Mouse (Mus musculus) lung, embryonic 15.5 days (tissue): ENCODE results near the gene Rims1. TPM values are rescaled to one million over a fixed set of nuclear protein-coding genes. Genes with fewer than 3 reads are reported as not detected.

ENCODE experiments used
- ATAC-seq: fragments of 200-750 bp; cut with Nextera tagmentation; 2 replicates; pipeline ENCODE4 v1.8.0; 2017; ENCODE audit warnings: moderate number of reproducible peaks, borderline replicate concordance; ENCODE audit not compliant: low FRiP score, low TSS enrichment; ENCODE audit errors: extremely low read depth
- H3K27ac ChIP-seq: fragments of 300-500 bp; sonication (generic); 2 replicates; pipeline ENCODE4 v1.5.1; 2015; ENCODE audit warnings: moderate library complexity, mild to moderate bottlenecking, inconsistent platforms
- H3K27me3 ChIP-seq: fragments of 300-500 bp; sonication (generic); 2 replicates; pipeline ENCODE4 v1.6.1; 2015; ENCODE audit warnings: inconsistent platforms
- H3K36me3 ChIP-seq: fragments of 300-500 bp; sonication (generic); 2 replicates; pipeline ENCODE4 v1.6.1; 2015; ENCODE audit warnings: inconsistent platforms
- H3K4me1 ChIP-seq: fragments of 300-500 bp; sonication (generic); 2 replicates; pipeline ENCODE4 v1.6.1; 2015; ENCODE audit warnings: inconsistent platforms
- H3K4me2 ChIP-seq: fragments of 300-500 bp; sonication (generic); 2 replicates; pipeline ENCODE4 v1.6.1; 2015; ENCODE audit warnings: inconsistent platforms, mild to moderate bottlenecking, moderate library complexity
- H3K4me3 ChIP-seq: fragments of 300-500 bp; sonication (generic); 2 replicates; pipeline ENCODE4 v1.5.1; 2015; ENCODE audit warnings: mild to moderate bottlenecking, inconsistent platforms
- H3K9ac ChIP-seq: fragments of 300-500 bp; sonication (generic); 2 replicates; pipeline ENCODE4 v1.6.1; 2015; ENCODE audit warnings: inconsistent platforms
- H3K9me3 ChIP-seq: fragments of 300-500 bp; sonication (generic); 2 replicates; pipeline ENCODE4 v1.6.1; 2016; ENCODE audit warnings: inconsistent platforms
- WGBS: fragments of 180-500 bp; shearing (Covaris S2); methylation state at CpG from one replicate; pipeline ENCODE4 v1.1.7; 2015; 5-methylcytosine and 5-hydroxymethylcytosine counted together
- polyA plus RNA-seq: library from polyadenylated mRNA; unstranded; fragments of >200 nt; fragmentation: Nextera tagmentation; extraction: Ambion mirVana; gene quantifications from 2 replicates; pipeline ENCODE4 v1.2.1, GENCODE M21; 2015

The Rims1 gene
- polyA plus RNA-seq: 2.2 and 3.2 TPM in 2 replicates

DNA sequence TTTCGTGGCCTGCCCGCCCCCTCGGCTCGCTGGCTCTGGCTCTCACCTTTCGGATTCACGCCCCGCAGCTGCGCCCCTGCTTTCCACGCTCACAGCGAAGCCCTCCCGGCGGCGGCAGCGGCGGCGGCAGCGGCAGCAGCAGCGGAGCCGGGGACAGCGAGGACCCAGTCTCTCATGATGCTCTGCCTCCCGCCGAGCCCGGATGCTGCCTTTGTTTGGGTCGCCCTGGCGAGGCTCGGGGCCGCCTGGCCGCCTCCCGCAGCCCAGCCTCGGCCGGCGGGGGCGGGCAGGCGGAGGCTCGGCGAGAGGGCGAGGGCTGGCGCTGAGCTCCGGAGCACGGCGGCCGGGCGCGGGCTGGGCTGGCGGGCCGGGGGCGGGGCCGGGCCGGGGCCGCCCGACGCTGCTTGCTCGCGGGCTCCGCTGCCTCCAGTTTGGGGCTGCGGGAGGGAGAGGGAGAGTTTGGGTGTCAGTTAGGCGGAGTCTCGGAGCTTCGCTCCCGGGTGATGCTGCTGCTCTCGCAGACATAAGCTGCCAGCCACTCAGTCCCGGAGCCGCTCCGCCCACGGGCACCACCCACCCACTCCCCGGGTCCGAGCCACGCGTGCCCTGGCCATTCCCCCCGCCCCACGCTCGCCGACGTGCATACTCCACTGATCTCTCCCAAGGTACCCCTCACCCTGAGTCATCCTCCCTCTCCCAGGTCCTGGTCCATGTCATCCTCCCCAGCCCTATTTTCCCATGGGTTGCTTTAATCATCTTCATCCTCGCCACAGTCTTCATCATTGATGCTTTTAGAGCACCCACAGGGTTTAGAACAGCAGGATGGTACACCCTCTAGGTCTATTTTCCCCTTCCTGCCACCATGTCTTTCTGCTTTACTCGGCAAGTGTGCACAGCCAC lies at the start of gene Rims1:
Gene Rims1, minus strand, starts transcription at position 269 of the 900 bp plus-strand sequence.
- WGBS: under 1% methylated on average over 53 of the region's 76 CpGs

DNA sequence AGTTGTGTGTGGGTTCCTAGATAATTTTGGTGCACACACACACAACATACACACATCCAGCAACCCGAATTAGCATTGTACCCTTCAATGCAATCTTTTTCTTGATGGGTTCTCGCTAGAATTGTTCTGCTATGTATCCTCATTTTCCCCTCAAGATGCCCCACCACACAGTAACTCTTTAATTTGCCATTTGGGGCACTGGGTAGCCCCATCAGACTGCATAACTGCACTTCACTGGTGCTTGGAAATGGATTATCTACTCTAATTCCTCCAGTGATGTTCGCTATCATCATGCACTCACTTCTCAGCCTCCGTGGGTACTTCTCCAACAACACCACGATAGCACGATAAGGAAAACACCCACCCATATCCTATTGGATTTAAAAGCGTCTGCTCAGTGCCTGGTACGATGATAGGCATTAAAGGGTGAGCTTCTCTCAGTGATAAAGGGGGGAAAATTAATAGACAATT lies 867 bp upstream of the Rims1 start:
- Histone ChIP-seq H3K4me2 (peak overlapping the region; percentile 94), H3K9me3 (no peaks in the 10 kb centered on the region), H3K4me3 (peak overlapping the region; percentile 67), H3K27me3 (peaks cover 11% of the 10 kb centered on the region; the same call in 1 of the 2 replicates), H3K27ac (no peak overlapping the region), H3K36me3 (no peaks in the 10 kb centered on the region), H3K4me1 (peaks cover 11% of the 10 kb centered on the region), H3K9ac (no peak overlapping the region; the same call in 1 of the 2 replicates)
- 18% methylated on average over 8 of the region's 8 CpGs for WGBS
- no peak for ATAC-seq

More for the DNA sequence above, at the start of gene Rims1:
- H3K36me3 ChIP-seq: no peaks in the 10 kb centered on the region
- H3K4me3 ChIP-seq: peak within 1 kb of the TSS; percentile 67
- ATAC-seq: peak; percentile 92
- no peak within 1 kb of the TSS for H3K27ac ChIP-seq
- peak within 1 kb of the TSS; percentile 50 for H3K9ac ChIP-seq
- H3K4me1 ChIP-seq: peaks cover 11% of the 10 kb centered on the region
- H3K27me3 ChIP-seq: peaks cover 11% of the 10 kb centered on the region; the same call in 1 of the 2 replicates
- no peaks in the 10 kb centered on the region for H3K9me3 ChIP-seq
- peak within 1 kb of the TSS; percentile 94 for H3K4me2 ChIP-seq

DNA sequence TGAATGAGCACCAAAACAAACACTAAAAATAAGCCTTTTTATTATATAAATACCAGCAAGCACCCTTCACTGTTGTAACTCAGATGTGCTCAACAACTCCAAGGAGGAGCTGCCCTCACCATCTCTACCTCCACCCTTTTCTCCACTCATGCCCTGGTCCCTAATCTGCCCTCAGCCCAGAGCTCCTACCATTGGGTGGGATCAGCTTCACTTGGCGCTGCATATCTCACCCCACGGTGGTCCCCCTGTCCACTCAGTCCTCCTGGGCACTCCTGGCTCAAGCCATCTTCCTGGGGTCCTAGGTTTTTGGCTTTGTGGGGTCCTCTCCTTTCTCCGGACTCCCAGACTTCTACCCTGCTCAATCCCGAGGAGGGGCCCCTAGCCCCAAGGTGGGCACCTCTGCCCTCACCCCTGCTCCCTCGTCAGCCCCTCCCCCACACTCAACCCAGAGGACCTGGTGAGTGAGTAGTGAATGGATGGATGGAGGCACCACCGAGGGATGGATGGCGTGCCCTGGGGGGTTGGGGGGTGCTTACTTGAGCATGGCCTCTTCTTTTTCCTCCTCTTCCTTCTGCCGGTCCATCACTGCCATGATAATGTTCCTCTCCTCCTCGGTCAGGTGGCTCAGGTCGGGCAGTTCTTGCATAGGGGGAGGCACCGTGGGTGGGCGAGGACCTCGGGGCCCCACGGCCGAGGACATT lies 619 bp downstream of the Rims1 start:
- ATAC-seq: peak; percentile 56
- Histone ChIP-seq H3K4me1 (peaks cover 11% of the 10 kb centered on the region), H3K9me3 (no peaks in the 10 kb centered on the region), H3K4me3 (peak overlapping the region; percentile 67), H3K36me3 (no peaks in the 10 kb centered on the region), H3K9ac (peak overlapping the region; percentile 50), H3K27ac (no peak overlapping the region), H3K4me2 (peak overlapping the region; percentile 94), H3K27me3 (peaks cover 11% of the 10 kb centered on the region; the same call in 1 of the 2 replicates)
- 6% methylated on average over 15 of the region's 15 CpGs for WGBS

DNA sequence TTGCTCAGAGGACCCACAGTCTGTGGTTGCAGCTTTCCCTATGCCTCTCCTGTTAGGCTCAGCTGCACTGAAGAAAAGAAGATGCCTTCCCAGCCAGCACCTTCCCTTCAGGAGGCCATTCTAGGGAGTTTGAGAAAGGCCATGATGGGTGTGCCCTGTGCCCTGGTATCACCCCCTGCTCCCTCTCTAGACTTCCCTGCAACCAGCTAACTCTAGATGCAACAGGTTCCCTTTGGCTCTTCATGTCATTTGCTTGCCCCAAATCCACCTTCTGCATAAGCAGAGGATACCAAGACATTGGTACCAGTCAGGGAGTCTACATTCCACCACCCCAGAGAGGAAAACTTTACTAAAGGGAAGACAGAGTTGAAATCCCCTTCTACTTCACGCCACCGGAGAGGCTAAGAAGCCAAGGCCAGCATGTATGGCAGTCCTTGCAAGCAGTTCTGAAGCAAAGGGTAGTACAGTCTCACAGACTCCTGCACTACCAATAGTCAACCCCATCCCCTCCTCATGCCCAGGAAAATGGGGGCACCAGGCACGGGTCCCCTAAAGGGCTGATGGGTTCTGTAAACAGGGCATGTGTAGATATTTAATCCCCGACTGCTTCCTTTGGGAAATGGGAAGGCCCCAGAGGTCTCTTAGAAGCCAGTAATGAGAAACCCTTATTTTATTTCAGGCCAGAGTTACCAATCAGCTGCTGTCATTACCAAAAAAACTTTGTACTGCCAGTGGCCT lies 1.5 kb downstream of the Rims1 start:
- no peaks in the 10 kb centered on the region for H3K36me3 ChIP-seq
- H3K4me2 ChIP-seq: peak overlapping the region; percentile 94; the same call in 1 of the 2 replicates
- 68% methylated on average over 4 of the region's 4 CpGs for WGBS

DNA sequence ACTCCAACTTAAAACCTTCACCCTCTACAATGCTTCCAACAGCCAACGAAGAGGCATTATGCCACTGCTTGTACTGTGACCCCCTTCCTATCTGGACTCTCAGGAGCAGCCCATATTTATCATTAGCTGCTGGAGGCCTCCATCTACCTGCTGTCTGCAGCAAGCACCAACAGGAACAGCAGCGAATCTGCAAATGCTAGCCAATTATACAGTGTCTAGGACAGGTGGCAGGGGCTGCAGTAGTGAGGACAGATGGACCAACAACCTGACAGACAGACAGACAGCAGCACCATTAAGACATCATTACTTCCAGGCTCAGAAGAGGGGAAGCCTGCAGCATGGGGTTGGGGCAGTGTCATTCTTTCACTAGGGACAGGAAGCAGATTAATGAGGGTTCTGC lies 2.3 kb downstream of the Rims1 start:
- H3K4me1 ChIP-seq: peaks cover 11% of the 10 kb centered on the region
- WGBS: 75% methylated on average over 2 of the region's 2 CpGs
- ATAC-seq: no peak
- no peaks in the 10 kb centered on the region for H3K9me3 ChIP-seq
- H3K27me3 ChIP-seq: peaks cover 11% of the 10 kb centered on the region; the same call in 1 of the 2 replicates
- H3K9ac ChIP-seq: no peak overlapping the region
- H3K4me3 ChIP-seq: no peak overlapping the region
- H3K27ac ChIP-seq: no peak overlapping the region
- no peaks in the 10 kb centered on the region for H3K36me3 ChIP-seq
- H3K4me2 ChIP-seq: no peak overlapping the region

More for the DNA sequence above, 1.5 kb downstream of the Rims1 start:
- peaks cover 11% of the 10 kb centered on the region; the same call in 1 of the 2 replicates for H3K27me3 ChIP-seq
- no peak overlapping the region for H3K9ac ChIP-seq
- no peaks in the 10 kb centered on the region for H3K9me3 ChIP-seq
- no peak for ATAC-seq
- no peak overlapping the region for H3K27ac ChIP-seq
- H3K4me1 ChIP-seq: peaks cover 11% of the 10 kb centered on the region
- no peak overlapping the region for H3K4me3 ChIP-seq

DNA sequence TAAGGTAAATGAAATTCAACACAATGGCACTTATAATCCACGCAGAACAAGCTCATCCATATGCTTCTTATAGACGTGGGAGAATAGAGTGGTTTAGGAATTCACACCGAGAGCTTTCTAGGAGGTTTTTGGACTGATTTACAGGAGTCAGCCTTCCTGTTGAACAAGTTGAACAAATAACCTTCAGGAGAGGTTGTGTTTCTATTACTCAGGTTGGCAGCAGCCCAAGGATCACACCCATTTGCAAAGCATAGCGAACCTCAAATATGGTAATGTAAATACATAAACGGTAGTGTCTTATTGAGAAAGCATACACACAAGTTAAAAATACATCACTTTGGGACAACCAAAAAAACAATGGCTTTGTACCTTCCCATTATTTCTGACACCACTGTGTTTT lies 5.5 kb downstream of the Rims1 start:
- H3K27ac ChIP-seq: no peak overlapping the region
- no peak overlapping the region for H3K4me3 ChIP-seq
- no peaks in the 10 kb centered on the region for H3K9me3 ChIP-seq
- H3K27me3 ChIP-seq: no peaks in the 10 kb centered on the region
- H3K9ac ChIP-seq: no peak overlapping the region
- peaks cover 2% of the 10 kb centered on the region; the same call in 1 of the 2 replicates for H3K4me1 ChIP-seq
- ATAC-seq: no peak
- H3K36me3 ChIP-seq: no peaks in the 10 kb centered on the region
- no peak overlapping the region for H3K4me2 ChIP-seq
- 33% methylated on average over 5 of the region's 5 CpGs for WGBS

DNA sequence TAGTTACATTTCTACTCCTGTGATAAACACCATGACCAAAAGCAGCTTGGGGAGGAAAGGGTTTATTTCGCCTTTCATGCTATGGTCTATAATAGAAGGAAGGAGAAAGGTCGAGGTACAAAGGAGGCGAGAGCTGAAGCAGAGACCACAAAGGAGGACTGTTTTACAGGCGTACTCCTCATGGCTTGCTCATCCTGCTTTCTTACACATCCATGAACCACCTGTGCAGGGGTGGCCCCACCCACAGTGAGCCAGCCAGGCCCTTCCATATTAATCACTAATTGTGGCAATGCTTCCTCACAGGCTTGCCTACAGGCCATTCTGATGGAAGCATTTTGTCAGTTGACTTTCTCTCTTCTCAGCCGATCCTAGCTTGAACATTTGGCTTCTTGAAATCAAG lies 8.7 kb downstream of the Rims1 start:
- no peak overlapping the region for H3K4me3 ChIP-seq
- no peaks in the 10 kb centered on the region for H3K27me3 ChIP-seq
- no peaks in the 10 kb centered on the region for H3K4me1 ChIP-seq
- no peaks in the 10 kb centered on the region for H3K36me3 ChIP-seq
- H3K9me3 ChIP-seq: no peaks in the 10 kb centered on the region
- H3K4me2 ChIP-seq: no peak overlapping the region
- no peak overlapping the region for H3K9ac ChIP-seq
- H3K27ac ChIP-seq: no peak overlapping the region
- ATAC-seq: no peak
- WGBS: 63% methylated on average over 5 of the region's 5 CpGs

DNA sequence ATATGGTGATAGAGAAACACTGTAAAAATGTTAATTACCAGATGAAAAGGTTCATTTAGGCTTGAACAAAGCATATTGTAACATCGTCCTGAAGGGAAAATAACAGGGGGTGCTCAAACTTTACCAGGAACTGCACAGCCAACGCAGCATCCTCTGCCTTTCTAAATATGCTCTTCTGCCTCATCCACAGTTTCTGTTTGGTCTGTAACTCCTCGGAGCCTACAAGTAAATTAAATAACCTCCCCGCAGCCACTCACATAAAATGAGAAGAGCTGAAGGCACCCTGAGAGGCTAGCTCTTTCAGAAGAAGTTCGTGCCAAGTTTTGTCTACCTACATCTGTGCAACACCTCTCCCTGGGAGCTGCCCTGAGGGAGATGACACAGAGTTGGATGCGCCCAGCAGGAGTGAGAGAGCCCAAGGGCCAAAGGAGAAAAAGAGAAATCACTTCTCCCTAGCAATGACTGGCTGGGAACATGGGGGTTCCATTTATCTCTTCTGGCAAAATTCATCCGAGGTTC lies 16.3 kb downstream of the Rims1 start:
- H3K27me3 ChIP-seq: no peaks in the 10 kb centered on the region
- H3K4me3 ChIP-seq: no peak overlapping the region
- H3K4me1 ChIP-seq: no peaks in the 10 kb centered on the region
- no peak for ATAC-seq
- WGBS: 41% methylated on average over 7 of the region's 7 CpGs
- no peak overlapping the region for H3K9ac ChIP-seq
- no peak overlapping the region for H3K4me2 ChIP-seq
- no peaks in the 10 kb centered on the region for H3K36me3 ChIP-seq
- H3K9me3 ChIP-seq: no peaks in the 10 kb centered on the region
- H3K27ac ChIP-seq: no peak overlapping the region

DNA sequence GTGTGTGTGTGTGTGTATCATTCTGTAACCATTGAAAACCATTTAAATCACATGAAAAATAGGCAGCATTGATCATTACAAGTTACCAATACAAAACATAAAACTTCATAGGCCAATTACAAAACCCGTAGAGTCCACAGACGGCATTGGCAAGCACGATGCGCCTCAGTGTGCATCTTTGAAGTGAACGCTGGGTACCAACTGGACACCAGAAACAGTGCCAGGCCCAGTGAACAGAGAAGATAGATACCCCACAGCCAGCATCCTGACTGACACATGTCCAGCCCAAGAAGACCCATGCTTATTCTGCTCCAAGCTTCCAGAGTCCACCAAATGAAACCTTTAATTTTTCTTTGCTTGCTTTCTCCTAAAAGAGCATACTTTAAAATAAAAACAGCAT lies 18.2 kb downstream of the Rims1 start:
- Histone ChIP-seq H3K4me2 (no peak overlapping the region), H3K27me3 (no peaks in the 10 kb centered on the region), H3K4me3 (no peak overlapping the region), H3K4me1 (no peaks in the 10 kb centered on the region), H3K27ac (no peak overlapping the region), H3K9ac (no peak overlapping the region), H3K36me3 (no peaks in the 10 kb centered on the region), H3K9me3 (no peaks in the 10 kb centered on the region)
- WGBS: 91% methylated on average over 5 of the region's 5 CpGs
- no peak for ATAC-seq

DNA sequence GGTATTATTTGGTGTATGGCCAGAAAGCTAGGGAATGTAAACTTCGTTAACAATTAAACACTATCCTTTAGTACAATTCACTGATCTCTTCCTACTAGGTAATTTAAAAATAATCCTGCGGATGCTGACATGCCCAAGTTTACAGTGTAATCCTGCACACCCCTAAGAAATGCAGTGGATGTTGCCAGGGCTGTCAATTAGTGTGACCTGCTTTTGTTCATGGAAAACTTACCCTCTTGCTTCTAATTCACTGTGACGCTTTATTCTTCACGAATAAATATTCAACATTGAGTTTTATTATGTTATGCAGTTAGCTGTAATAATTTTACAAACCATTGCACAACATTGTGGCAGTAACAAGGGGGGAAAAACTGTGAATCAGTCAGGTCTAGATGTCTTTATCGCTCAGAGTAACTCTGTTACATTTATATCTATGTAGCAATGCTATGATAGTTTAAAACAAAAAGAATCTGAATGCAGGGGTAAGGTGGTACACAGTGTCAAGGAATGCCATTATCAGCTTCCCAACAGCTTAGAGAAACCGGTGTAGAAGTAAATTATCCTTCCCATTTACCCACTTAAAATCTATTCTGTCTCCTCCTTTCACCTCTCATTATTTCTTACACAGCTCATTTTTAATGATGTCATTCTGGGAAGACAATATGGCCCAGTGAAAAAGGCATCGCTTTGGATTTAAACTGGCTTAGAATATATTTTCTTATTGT lies 35.1 kb downstream of the Rims1 start:
- no peaks in the 10 kb centered on the region for H3K36me3 ChIP-seq

DNA sequence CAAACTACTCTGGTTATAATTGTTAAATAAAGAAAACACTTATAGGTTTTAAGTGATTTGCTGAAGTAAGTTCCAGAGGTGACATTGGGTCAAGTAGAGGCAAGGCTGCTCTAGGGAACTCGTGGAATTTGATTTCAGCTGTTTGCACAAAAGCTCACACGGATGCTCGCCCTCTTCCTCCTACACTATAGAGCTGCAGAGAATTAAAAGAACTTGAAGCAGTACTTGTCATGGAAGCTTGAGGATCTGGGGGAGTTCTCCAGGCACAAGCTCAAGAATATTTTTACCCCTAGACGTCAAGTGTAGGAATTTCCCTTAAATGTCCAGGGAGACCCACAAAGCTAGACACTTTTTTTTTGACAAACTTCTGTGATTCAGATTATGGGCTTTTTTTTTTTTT lies 42.4 kb downstream of the Rims1 start:
- Histone ChIP-seq H3K27ac (no peak overlapping the region), H3K4me3 (no peak overlapping the region), H3K9me3 (no peaks in the 10 kb centered on the region), H3K27me3 (no peaks in the 10 kb centered on the region), H3K4me1 (no peaks in the 10 kb centered on the region), H3K9ac (no peak overlapping the region), H3K36me3 (no peaks in the 10 kb centered on the region), H3K4me2 (no peak overlapping the region)
- no peak for ATAC-seq
- WGBS: 61% methylated on average over 4 of the region's 4 CpGs

More for the DNA sequence above, 35.1 kb downstream of the Rims1 start:
- H3K9ac ChIP-seq: no peak overlapping the region
- no peaks in the 10 kb centered on the region for H3K9me3 ChIP-seq
- no peak overlapping the region for H3K4me3 ChIP-seq
- ATAC-seq: no peak
- H3K27me3 ChIP-seq: no peaks in the 10 kb centered on the region
- no peak overlapping the region for H3K27ac ChIP-seq
- WGBS: 67% methylated on average over 7 of the region's 7 CpGs
- H3K4me2 ChIP-seq: no peak overlapping the region
- H3K4me1 ChIP-seq: no peaks in the 10 kb centered on the region
